Mouse (Mus musculus) forebrain, embryonic 11.5 days (tissue): Measurements from ENCODE around the gene Polr3h. TPM values are rescaled to one million over a fixed set of nuclear protein-coding genes. Genes with fewer than 3 reads are reported as not detected.
"Not testable (repeated sequence)": the region's sequence is repeated elsewhere in the genome, so short reads cannot be mapped to it uniquely, and the experiment has no call there.

ENCODE experiments used
- ATAC-seq: fragments of 200-750 bp; cut with Nextera tagmentation; replicated peaks from 2 replicates; pipeline ENCODE4 v1.8.0; 2017; ENCODE audit warnings: moderate TSS enrichment; ENCODE audit not compliant: low FRiP score
- DNase-seq: peaks from one replicate; pipeline ENCODE4 v3.0.0-alpha.2; 2017; ENCODE audit warnings: low spot score
- H3K27ac ChIP-seq: fragments of 300-500 bp; sonication (generic); 2 replicates; pipeline ENCODE4 v1.5.1; 2014; ENCODE audit warnings: low read depth, low read length
- H3K27me3 ChIP-seq: fragments of 300-500 bp; sonication (generic); 2 replicates; pipeline ENCODE4 v1.6.1; 2014; ENCODE audit warnings: mild to moderate bottlenecking, low read length, mixed read lengths; ENCODE audit not compliant: control insufficient read depth, insufficient read depth
- H3K36me3 ChIP-seq: fragments of 300-500 bp; sonication (generic); 2 replicates; pipeline ENCODE4 v1.6.1; 2014; ENCODE audit warnings: mild to moderate bottlenecking, low read length, moderate library complexity, mixed read lengths; ENCODE audit not compliant: control insufficient read depth, insufficient read depth
- H3K4me1 ChIP-seq: fragments of 300-500 bp; sonication (generic); replicated peaks from 2 replicates; pipeline ENCODE4 v1.6.1; 2014; ENCODE audit warnings: low read length, mixed read lengths; ENCODE audit not compliant: control insufficient read depth, insufficient read depth
- H3K4me2 ChIP-seq: fragments of 300-500 bp; sonication (generic); 2 replicates; pipeline ENCODE4 v1.6.1; 2014; ENCODE audit warnings: low read depth, mild to moderate bottlenecking, low read length, moderate library complexity, mixed read lengths; ENCODE audit not compliant: severe bottlenecking
- H3K4me3 ChIP-seq: fragments of 300-500 bp; sonication (generic); 2 replicates; pipeline ENCODE4 v1.5.1; 2014; ENCODE audit warnings: low read depth, low read length
- H3K9ac ChIP-seq: fragments of 300-500 bp; sonication (generic); 2 replicates; pipeline ENCODE4 v1.6.1; 2014; ENCODE audit warnings: low read length
- H3K9me3 ChIP-seq: fragments of 300-500 bp; sonication (generic); 2 replicates; pipeline ENCODE4 v1.6.1; 2016; ENCODE audit warnings: low read length, mixed read lengths; ENCODE audit not compliant: control insufficient read depth
- WGBS: fragments of 180-500 bp; shearing (Covaris S2); extraction: QIAGEN DNeasy Blood & Tissue Kit; methylation state at CpG from one replicate; pipeline ENCODE4 v1.1.7; 2014; 5-methylcytosine and 5-hydroxymethylcytosine counted together
- polyA plus RNA-seq: library from polyadenylated mRNA; unstranded; fragments of >200 nt; fragmentation: Nextera tagmentation; extraction: Ambion mirVana; gene quantifications from 2 replicates; pipeline ENCODE4 v1.2.1, GENCODE M21; 2014

Polr3h gene
- 65.1 and 80.5 TPM in 2 replicates for polyA plus RNA-seq

DNA sequence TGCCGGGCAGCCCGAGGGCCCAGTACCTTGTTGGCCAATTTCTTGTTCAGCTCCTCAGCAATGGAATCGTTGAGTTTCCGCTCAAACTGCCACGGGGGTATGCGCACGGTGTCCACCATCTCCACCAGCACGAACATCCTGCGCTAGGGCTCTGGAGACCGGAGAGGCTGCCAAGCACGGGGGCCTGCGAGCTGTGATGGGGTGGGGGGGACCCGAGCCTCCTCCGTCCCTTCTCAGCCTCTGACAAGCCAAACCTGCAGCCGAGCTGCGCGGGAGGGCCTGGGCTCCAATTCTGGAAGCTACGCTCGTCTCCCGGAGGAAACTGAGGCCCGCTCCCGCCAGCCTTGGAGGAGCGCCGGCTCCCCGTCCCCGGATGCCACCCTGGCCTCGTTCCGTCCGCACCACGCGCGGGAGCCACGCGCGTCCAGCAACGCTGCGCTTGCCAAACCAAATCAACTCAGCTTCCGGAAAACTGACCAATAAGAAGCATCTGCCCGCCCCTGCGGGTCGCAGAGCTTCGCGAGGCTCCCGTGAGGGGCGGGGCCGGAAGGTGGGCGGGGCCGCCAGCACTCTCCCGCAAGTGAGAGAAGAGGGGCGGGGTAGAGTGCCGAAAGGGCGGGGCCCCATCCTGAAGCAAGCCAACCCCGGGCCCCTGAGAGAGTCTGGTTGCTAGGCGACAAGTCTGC, at the start of gene Polr3h:
TSS of gene Polr3h (minus strand) at position 481 of the 686 bp plus-strand sequence.
- no peaks in the 10 kb centered on the region for H3K27me3 ChIP-seq
- H3K9ac ChIP-seq = peak within 1 kb of the TSS; percentile 70
- WGBS = under 1% methylated on average over 54 of the region's 54 CpGs
- peaks cover 5% of the 10 kb centered on the region; the same call in 1 of the 2 replicates for H3K4me1 ChIP-seq
- no peaks in the 10 kb centered on the region for H3K9me3 ChIP-seq
- DNase-seq (peak; percentile 99), ATAC-seq (peak; percentile 95)
- H3K4me2 ChIP-seq = peak within 1 kb of the TSS; percentile 92
- H3K27ac ChIP-seq = peak within 1 kb of the TSS; percentile 87
- H3K36me3 ChIP-seq = no peaks in the 10 kb centered on the region
- H3K4me3 ChIP-seq = peak within 1 kb of the TSS; percentile 61

DNA sequence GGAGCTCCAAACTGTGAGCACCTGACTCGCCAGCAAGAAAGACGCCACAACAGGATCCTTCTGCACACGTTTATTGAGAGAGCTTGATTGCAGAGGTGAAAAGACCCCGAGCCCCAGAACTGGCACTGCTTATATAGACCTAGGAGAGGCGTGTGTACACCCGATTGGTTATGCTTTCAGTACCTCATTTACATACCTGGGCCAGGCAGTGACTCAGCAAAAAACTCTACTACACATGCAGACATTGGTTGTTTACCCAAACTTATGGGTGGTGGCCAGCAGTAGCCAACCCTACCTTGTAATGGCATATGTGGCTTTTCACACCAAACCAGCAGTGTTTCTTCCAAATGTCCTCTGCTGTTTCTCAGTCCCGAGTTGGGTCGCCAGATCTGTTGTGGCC, 49.1 kb upstream of the Polr3h start:
- H3K27ac ChIP-seq, H3K4me1 ChIP-seq, H3K9ac ChIP-seq, H3K4me2 ChIP-seq, H3K4me3 ChIP-seq, H3K36me3 ChIP-seq, H3K9me3 ChIP-seq, ATAC-seq, H3K27me3 ChIP-seq, DNase-seq: not testable (repeated sequence)
- WGBS = 93% methylated on average over 8 of the region's 8 CpGs

DNA sequence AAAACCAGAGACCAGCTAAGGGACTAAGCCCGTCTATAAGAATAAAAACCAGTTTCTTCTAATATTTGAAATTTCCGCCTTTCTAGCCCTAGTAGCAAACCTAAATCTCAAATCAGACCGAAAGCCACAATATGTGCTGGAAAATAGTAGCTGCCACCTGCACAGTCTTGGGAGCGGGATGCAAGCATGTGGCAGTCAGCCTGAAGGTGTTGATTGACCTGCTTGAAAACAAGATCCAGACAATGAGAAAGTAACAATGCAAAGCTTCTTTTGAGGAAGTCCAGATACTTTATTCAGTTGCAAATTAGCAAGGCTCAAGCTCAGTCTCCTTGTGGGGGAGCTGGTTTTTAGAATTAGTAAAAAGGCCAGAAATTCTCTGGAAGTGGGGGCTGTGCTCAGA, 44.5 kb upstream of the Polr3h start:
- H3K36me3 ChIP-seq, H3K27ac ChIP-seq, H3K9ac ChIP-seq, H3K4me3 ChIP-seq, H3K4me1 ChIP-seq, ATAC-seq, H3K4me2 ChIP-seq, DNase-seq, H3K27me3 ChIP-seq, H3K9me3 ChIP-seq: not testable (repeated sequence)
- 81% methylated on average over 4 of the region's 4 CpGs for WGBS

DNA sequence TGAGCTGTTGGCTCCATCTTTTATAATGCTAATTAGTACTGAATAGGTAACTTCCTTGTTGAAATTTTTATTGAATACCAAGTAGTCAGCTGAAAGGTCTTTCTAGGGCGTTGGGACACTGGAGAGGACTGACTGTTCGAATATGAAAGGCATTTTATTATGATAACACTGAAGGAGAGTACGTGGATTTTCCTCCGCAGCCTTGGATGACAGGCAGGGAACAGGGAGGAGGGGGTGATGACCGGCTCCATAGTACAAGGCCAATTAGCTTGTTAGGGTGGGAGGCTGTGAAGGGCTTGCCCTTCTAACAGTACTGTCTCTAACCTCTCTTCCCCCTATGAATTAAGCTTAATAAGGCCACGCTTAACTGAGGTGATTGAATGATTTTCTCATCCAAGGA, 43.6 kb upstream of the Polr3h start:
- not testable (repeated sequence) for H3K4me2 ChIP-seq, H3K9ac ChIP-seq, H3K27me3 ChIP-seq, H3K36me3 ChIP-seq, H3K4me1 ChIP-seq, H3K27ac ChIP-seq, H3K9me3 ChIP-seq, H3K4me3 ChIP-seq, ATAC-seq, DNase-seq
- 62% methylated on average over 6 of the region's 6 CpGs for WGBS

DNA sequence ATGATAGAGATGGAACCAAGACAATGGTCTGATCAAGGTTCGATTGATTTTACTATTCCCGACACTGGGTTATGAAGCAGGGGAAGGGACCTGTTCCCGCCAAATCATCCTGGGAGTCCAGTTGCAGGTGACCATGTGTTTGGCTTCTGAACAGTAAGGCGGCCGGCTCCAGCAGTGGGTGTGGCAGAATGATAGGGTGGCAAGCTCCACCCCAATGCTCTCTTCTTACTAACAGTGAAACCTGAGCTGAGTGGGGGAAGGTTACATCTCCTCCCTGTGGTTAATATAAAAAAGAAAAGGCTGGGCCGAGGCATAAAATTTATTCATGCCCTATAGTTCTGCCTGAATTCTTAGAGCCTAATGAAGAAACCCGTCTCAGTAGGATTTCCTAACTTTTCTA, 43.1 kb upstream of the Polr3h start:
- ATAC-seq (no peak), DNase-seq (no peak)
- Histone ChIP-seq H3K27ac (no peak overlapping the region), H3K4me1 (no peaks in the 10 kb centered on the region), H3K36me3 (no peaks in the 10 kb centered on the region), H3K9me3 (no peaks in the 10 kb centered on the region), H3K27me3 (no peaks in the 10 kb centered on the region), H3K4me3 (no peak overlapping the region), H3K4me2 (no peak overlapping the region), H3K9ac (no peak overlapping the region)
- 69% methylated on average over 7 of the region's 7 CpGs for WGBS

DNA sequence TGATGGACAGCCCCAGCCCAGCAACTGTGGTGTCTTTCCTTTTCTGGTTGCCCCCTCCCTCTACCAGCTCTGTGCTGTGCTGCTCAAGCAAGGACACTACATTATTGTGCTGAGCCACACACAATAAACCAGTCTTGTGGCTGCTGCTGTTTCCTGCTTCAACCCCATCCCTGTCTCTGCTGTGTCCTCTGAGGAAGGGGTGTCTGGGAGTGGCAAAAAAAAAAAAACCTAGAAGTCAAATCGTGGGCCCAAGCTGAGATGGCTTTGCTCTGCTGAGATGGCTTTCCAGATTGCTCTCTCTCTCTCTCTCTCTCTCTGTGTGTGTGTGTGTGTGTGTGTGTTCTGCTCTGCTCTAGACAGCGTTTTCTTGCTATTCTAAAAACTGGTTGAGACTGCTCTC, 42.4 kb upstream of the Polr3h start:
- Histone ChIP-seq H3K36me3 (no peaks in the 10 kb centered on the region), H3K4me2 (no peak overlapping the region), H3K27me3 (no peaks in the 10 kb centered on the region), H3K27ac (no peak overlapping the region), H3K4me3 (no peak overlapping the region), H3K4me1 (no peaks in the 10 kb centered on the region), H3K9me3 (no peaks in the 10 kb centered on the region), H3K9ac (no peak overlapping the region)
- WGBS = 70% methylated on average over 2 of the region's 2 CpGs
- ATAC-seq = no peak
- DNase-seq = no peak

DNA sequence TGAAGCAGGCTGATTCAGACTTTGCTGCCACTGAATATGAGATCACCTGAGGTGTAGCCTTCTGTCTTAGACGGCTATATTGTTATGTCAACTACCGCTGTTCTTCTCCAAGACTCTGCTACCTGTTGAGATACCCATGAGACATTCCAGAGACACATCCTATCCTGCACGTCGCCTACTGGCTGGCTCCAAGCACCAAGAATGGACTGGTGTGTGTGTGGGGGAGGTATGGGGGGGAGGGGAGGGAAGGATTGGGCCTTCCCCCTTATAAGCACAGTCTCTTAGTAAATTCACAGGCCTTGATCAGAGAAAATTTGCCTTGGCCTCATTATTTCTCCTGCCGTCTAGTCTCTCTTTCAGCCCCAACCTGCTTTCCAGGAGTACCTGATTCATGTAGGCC, 41.8 kb upstream of the Polr3h start:
- Histone ChIP-seq H3K9ac (no peak overlapping the region), H3K27ac (no peak overlapping the region), H3K4me3 (no peak overlapping the region), H3K9me3 (no peaks in the 10 kb centered on the region), H3K36me3 (no peaks in the 10 kb centered on the region), H3K4me2 (no peak overlapping the region), H3K4me1 (no peaks in the 10 kb centered on the region), H3K27me3 (no peaks in the 10 kb centered on the region)
- DNase-seq (no peak), ATAC-seq (no peak)
- 91% methylated on average over 5 of the region's 5 CpGs for WGBS

DNA sequence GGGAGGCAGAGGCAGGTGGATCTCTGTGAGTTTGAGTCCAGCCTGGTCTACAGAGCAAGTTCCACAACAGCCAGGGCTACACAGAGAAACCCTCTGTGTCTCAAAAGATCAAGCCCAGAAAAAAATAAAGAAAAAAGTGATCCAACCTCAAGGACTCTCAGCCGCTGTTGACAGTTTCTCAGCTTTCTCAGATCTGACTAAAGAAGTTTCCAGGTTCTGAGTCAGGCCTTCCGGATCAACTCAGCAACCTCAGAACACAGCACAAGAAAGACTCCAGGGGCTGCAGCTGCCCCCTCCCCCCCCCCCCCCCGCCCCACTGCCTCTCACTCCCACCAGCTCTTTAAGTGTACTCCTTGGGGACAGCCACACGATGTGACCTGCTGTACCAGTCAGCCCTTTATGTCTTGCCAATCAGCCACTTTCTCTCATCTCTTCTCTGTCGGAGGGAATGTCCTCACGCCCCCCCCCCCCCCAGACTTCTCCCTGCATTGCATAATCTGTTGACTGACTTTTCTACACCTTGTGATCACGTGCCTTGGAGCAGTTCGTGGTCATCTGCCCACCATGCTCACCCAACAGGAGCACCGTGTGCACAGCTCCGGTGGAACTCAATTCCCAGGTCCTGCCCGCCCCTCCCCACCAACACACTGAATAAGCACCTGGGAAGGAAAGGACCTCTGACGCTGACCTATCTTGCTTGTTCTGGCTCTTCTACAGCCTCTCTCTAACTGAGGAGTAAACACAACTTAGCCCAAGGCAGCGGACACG, 40.2 kb upstream of the Polr3h start:
- WGBS = 87% methylated on average over 12 of the region's 14 CpGs

More for the DNA sequence above, 40.2 kb upstream of the Polr3h start:
- H3K4me3 ChIP-seq = no peak overlapping the region
- no peaks in the 10 kb centered on the region for H3K36me3 ChIP-seq
- ATAC-seq = no peak
- H3K27me3 ChIP-seq = no peaks in the 10 kb centered on the region
- H3K4me1 ChIP-seq = no peaks in the 10 kb centered on the region
- no peaks in the 10 kb centered on the region for H3K9me3 ChIP-seq
- H3K4me2 ChIP-seq = no peak overlapping the region
- no peak for DNase-seq
- H3K9ac ChIP-seq = no peak overlapping the region
- no peak overlapping the region for H3K27ac ChIP-seq
